Mouse (Mus musculus) myocyte (in vitro differentiated cells): Measurements from ENCODE around the gene Fkbp6.

Experiments
- CEBPB ChIP-seq: IDR thresholded peaks from 2 replicates; pipeline ENCODE4 v1.6.1; 2011; ENCODE audit warnings: mild to moderate bottlenecking, moderate library complexity; ENCODE audit not compliant: poor library complexity, insufficient read depth, severe bottlenecking
- E2F4 ChIP-seq: IDR thresholded peaks from one replicate; pipeline ENCODE4 v1.6.1; 2011; ENCODE audit warnings: mild to moderate bottlenecking, control low read depth, moderate library complexity; ENCODE audit not compliant: insufficient read depth
- MAX ChIP-seq: IDR thresholded peaks from one replicate; pipeline ENCODE4 v1.6.1; 2011; ENCODE audit warnings: low read depth, mild to moderate bottlenecking, control low read depth
- POLR2A ChIP-seq: IDR thresholded peaks from one replicate; pipeline ENCODE4 v1.6.1; 2011; ENCODE audit warnings: low read depth, mild to moderate bottlenecking, control low read depth, moderate library complexity; ENCODE audit not compliant: insufficient read length
- REST ChIP-seq: IDR thresholded peaks from one replicate; pipeline ENCODE4 v1.6.1; 2011; ENCODE audit warnings: mild to moderate bottlenecking, control low read depth, moderate library complexity; ENCODE audit not compliant: insufficient read depth, insufficient read length
- SRF ChIP-seq: IDR thresholded peaks from one replicate; pipeline ENCODE4 v1.6.1; 2011; ENCODE audit warnings: low read depth; ENCODE audit not compliant: control insufficient read depth, insufficient read length
- TCF3 ChIP-seq: IDR thresholded peaks from one replicate; pipeline ENCODE4 v1.6.1; 2011; ENCODE audit warnings: low read depth, control low read depth; ENCODE audit not compliant: insufficient read length
- USF1 ChIP-seq: IDR thresholded peaks from one replicate; pipeline ENCODE4 v1.6.1; 2011; ENCODE audit warnings: low read depth, mild to moderate bottlenecking, control low read depth, moderate library complexity

DNA sequence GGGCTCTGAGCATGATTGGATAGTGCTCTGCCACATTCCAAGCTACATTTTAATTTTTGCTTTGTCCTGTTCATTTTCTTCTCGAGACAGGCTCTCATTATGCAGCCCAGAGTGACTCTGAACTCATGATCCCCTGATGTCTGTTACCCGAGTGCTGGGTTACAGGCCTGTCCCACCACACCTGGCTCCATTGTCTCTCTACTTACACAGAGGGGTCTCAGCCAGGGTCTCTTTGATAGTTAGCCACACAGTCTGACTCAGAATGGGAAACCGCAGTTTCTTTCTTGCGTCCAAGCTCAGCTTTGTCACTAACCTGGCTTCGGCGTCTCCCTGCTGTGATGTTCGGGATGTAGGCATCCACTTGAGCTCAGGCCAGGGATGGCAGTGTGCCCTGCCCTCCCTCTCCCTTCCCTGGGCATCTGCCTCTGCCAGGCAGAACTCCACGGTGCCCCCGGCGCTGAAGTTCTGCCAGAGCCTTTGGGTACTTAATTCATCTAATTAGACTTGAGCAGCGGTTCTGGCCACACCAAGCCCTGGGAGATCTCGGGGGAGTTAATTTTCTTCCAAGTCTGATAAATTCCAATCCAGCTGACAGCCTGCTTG is 78.2 kb downstream of the Fkbp6 start:
- no peak for TF ChIP-seq POLR2A
- no peak for TF ChIP-seq REST
- TF ChIP-seq MAX, result no peak
- TF ChIP-seq TCF3, result no peak
- no peak for TF ChIP-seq USF1
- TF ChIP-seq CEBPB, result no peak
- no peak for TF ChIP-seq SRF
- TF ChIP-seq E2F4, result no peak
